Mouse (Mus musculus) liver, postnatal 0 days (tissue): ENCODE data around the gene Tet1.

Experiments
- CTCF ChIP-seq: sonication (generic); IDR thresholded peaks from 2 replicates; pipeline ENCODE4 v1.5.1; 2016; ENCODE audit warnings: antibody characterized with exemption, low read depth
- EP300 ChIP-seq: IDR thresholded peaks from 2 replicates; pipeline ENCODE4 v1.6.1; 2016; ENCODE audit warnings: antibody characterized with exemption, low read depth, mild to moderate bottlenecking

GRCm38 (mm10) chr10:62892549-62893232 lies 16.1 kb downstream of the Tet1 start:
- no peak for TF ChIP-seq EP300
- no peak for TF ChIP-seq CTCF
